Mouse (Mus musculus) inflammation-experienced regulatory T-cells, adult 6 months (primary cell): Measurements from ENCODE around the gene Secisbp2. TPM values are rescaled to one million over a fixed set of nuclear protein-coding genes. Genes with fewer than 3 reads are reported as not detected.

Experiments
- ATAC-seq: one replicate; pipeline ENCODE4 v1.8.0; 2017
- polyA plus RNA-seq, 3 experiments: library from polyadenylated mRNA; unstranded; fragments of 100-300 nt; shearing (Covaris generic); gene quantifications; one replicate each; pipeline ENCODE4 v1.2.1; 2017

The Secisbp2 gene
- polyA plus RNA-seq, 3 experiments from 2014 or later, result 34.3 to 43.2 (median 34.5) TPM

DNA sequence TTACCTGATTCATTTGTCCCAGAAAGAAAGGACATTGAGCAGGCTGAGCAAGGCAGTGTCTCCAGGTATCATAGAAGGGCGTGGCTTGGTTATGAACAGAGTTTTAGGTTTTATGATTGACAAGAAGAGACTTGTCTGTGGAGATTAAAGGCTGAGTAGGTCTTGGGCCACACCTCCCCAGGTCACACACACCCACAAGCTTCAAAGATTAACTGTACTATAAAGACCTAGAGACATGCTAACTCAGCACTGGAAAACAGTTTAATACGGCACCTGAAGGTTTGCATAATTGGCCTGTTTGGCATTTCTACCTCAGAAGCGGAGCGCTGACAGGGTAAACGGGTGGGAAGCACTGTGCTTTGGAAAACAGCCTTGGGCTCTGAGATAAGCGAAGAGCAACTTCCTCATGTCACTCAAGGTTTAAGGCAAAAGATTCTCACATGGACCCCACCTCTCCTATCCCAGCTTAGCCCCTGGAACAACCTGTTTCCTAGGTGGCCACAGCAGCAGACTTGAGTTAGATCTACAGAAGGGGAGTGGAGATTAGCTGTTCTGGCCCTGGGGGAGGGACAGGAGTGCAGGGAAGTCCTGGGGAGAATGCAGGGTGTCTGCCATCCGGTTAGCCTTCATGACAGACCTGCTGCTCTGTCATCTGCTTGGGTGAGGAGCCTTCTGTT is 33.9 kb downstream of the Secisbp2 start:
- no peak for ATAC-seq

- no peak for ATAC-seq
Observed at GRCm38 (mm10) chr13:51686966-51687365, 35.5 kb downstream of the Secisbp2 start.

- no peak for ATAC-seq
Observed at GRCm38 (mm10) chr13:51688688-51689087, 37.2 kb downstream of the Secisbp2 start.

- ATAC-seq, result no peak
Observed at GRCm38 (mm10) chr13:51696481-51696880, 45.0 kb downstream of the Secisbp2 start.

GRCm38 (mm10) chr13:51697455-51697854 is 46.0 kb downstream of the Secisbp2 start:
- no peak for ATAC-seq

DNA sequence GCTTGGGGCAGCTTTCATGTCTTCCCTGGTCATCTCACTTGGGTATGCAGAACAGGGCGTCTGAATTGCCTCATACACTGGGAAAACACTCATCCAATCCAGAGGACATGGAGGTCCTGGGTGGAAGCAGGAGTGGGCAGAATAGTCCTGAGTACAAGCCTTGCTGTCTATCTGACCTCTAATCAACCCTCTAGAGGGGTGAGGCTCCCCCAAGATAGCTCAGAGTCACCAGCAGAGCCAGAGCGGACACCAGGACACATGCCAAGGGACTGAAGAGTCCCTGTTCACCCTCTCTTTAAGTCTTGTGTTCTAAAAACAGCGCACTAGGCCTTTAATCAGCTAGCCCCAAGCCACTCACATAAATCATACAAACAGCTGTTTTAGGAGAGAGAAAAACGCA is 46.4 kb downstream of the Secisbp2 start:
- no peak for ATAC-seq

DNA sequence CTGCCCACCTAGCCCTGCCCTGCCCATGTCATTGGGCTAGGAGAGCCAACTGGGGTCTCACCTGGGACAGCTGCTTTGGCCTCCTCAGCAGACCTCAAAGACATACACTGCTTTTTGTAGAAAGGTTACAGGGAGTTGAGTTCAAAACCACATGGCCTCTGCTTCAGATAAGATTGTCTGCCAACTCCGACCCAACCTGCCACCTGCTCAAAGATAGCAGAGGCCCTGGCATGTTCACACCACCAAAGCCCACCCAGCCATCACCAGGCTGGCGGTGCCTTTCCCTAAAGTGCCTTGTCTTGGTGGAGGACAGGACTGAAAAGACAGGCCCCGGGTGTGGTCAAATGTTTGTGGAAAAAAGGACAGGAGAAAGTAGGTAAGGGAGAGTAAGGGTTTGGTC is 46.8 kb downstream of the Secisbp2 start:
- no peak for ATAC-seq

GRCm38 (mm10) chr13:51703893-51704292 is 52.4 kb downstream of the Secisbp2 start:
- ATAC-seq, result no peak

DNA sequence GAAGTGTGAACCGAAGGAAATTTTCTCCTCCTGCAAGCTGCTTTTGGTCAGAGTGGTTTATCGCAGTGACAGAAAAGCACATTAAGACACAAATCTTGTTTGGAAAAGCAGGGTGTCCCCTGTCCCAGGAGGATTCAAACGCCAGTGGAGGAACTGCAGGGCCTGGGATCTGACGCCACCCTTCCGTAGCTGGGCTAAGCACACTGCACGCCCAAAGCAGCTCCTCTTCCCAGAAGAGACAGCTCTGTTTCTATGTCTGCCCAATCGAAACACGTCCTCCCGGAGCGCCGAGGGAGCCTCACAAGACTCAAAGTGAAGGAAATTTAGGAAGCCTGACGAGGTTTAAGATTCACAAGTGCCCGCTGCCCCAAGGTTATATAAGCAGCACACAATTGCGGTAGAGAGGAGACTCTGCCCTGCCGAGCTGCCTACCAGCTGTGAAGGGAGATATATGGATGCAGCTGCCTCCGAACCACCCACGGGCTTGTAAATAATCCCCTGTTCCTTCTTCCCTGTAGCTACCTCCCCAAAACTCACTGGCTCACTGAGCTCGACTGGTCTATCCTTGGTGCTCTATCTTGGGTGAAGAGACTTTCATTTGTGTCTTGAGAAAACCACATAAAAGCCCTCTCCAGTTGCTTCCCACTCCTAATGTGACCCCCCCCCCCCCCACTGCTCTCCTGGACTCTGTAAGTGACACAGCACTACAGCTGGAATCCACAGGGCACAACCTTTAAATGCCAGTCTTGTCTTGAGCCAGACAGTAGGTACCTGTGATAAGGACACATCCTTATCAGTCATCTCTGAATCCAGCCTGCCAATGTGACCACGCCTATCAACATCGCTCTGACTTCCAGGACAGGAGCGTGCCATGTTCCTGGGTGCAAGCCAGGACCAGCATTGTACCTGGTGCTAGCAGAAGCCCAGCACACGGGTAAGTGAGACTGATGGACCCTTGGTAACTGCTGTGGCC is 54.7 kb downstream of the Secisbp2 start:
- ATAC-seq, result no peak

DNA sequence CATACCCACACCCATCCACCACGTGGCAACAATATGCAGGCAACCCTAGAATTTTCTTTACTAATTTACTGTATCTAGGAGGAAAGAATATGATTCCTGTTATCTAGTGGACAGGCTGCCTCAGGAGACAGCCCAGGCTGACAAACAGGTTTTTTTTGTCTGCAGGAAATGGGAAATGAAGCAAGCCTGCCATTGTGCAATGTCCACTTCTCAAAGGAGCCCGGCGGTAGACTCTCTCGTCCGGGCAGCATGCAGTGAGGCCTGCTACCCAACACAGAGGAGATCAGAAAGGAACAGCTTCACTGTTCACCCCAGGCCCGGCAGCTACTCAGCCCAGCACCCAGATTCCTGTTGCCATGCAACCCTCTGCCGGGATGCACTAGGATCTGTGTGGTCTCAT is 59.2 kb downstream of the Secisbp2 start:
- no peak for ATAC-seq

- ATAC-seq, result peak; percentile 78
Observed at GRCm38 (mm10) chr13:51712022-51712421, 60.5 kb downstream of the Secisbp2 start.

GRCm38 (mm10) chr13:51716350-51717263 is 65.1 kb downstream of the Secisbp2 start:
- ATAC-seq, result no peak

GRCm38 (mm10) chr13:51719256-51719655 is 67.8 kb downstream of the Secisbp2 start:
- no peak for ATAC-seq

GRCm38 (mm10) chr13:51720556-51720955 is 69.1 kb downstream of the Secisbp2 start:
- no peak for ATAC-seq

DNA sequence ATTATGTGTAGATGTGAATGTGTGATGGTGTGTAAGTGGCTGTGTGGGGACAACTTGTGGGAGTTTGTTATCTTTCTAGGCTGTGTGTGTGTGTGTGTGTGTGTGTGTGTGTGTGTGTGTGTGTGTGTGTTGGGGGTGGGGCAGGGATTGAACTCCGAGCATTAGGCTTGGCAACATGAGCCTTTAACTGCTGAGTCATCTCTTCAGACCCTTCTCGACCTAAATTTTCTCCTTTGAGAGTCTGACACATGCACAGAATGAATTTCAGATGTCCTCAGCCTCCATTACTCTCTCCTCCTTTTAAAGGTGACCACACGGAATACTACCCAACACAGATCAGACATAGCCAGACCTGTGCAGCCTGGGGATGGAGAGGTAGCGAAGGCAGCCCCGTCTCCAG is 71.6 kb downstream of the Secisbp2 start:
- ATAC-seq, result no peak

GRCm38 (mm10) chr13:51724566-51724965 is 73.1 kb downstream of the Secisbp2 start:
- ATAC-seq, result no peak

GRCm38 (mm10) chr13:51725446-51725845 is 73.9 kb downstream of the Secisbp2 start:
- ATAC-seq, result no peak

DNA sequence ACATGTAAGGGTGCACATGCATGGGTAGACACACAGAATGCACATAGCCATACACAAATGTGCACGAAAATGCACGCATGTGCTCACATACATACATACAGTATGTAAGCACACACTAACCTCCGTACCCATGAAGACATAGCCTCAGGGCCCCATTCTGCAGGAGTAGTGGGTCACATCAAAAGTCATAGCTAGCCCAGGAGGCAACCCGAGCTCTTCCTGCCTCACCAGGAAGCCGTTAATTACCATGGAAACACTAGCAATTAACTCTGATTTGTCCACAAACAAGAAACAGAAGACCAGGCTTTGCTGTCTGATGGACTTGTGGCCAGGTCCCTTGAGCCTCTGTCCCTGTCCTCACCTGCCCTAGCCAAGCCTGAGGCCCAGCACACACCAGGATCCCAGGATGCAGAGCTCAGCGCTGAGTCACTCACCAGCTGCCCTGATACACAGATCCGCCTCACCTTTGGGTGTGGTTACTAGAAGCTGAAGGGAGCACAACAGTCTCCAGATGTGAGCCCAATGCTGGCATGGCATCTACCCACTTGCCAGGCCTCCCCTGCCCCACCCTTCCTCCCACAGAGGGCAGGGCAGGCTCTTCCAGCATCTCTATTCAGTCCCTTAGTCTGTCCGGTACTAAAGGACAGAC is 74.6 kb downstream of the Secisbp2 start:
- peak; percentile 41 for ATAC-seq

- no peak for ATAC-seq
Observed at GRCm38 (mm10) chr13:51727364-51727763, 75.9 kb downstream of the Secisbp2 start.

DNA sequence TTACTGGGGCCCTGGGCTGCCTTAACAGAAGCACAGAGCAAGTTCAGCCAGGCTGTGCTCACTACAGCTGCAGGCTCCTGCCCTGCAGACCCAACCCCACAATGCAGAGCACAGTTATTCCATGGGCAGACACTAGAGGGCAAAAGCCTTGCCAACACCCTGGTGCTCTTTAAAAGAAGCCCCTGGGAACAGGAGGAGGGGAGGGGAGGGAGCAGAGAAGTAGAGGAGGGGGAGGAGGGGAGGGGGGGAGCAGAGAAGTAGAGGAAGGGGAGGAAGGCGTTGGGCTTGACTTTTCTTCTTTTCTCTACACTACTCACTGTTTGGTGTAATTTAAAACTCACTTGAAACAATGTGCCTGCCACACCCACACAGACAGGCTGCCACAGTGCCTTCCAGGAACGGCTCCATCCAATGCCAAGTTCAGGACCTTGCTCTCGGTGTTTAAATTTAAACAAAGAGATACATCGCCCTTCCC is 78.4 kb downstream of the Secisbp2 start:
- peak; percentile 22 for ATAC-seq

DNA sequence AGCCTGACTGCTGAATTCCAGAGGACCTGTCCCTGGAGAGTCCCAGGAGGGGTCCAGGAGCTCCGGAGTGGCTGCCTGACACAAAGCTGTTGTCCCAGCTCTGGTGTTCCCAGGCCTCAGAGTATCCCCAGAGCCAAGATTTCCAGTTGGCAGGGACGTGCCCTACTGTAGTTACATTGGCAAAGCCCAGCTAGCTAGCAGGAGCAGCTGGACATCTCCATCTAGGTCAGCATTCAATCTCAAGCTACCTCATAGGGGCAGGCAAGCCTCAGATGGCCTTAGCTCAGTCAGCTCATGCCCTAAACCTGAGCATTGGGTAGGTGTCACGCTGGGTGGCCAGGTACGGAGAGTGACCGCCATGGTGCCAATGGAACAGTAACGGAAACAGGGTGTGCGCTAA is 80.0 kb downstream of the Secisbp2 start:
- ATAC-seq, result no peak

DNA sequence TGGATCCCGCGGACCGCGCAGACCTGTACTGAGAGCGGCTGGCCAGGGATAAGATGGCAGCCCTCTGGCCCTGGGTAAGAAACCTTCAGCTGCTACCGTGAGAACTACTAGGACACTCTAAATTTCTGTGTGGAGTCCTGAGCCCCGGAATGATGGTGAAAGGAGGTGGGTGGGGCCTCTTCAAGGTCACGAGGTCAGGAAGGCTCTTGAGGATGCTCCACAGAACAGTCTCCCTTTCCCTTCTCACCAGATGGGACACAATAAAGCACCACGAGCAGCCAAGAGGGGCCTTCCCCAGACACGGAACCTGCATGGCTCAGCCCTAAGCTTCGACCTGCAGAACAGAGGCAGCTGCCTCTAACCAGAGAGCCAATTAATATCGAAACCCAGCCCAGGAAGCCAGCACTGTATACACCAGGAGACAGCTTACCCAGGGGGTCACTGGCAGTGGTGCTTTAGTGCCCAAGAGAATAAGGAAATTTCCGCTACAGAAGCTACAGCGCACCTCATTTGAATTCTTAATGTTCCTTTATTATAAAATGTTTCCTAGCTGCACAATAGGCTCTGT is 80.7 kb downstream of the Secisbp2 start:
- peak; percentile 61 for ATAC-seq
